Mouse (Mus musculus): ENCODE measurements around the gene Fcgr4. TPM values are rescaled to one million over a fixed set of nuclear protein-coding genes. Genes with fewer than 3 reads are reported as not detected.
"Not testable (repeated sequence)": the region's sequence is repeated elsewhere in the genome, so short reads cannot be mapped to it uniquely, and the experiment has no call there.

Fcgr4 gene
- polyA plus RNA-seq (2015; fragmentation: Nextera tagmentation; extraction: Ambion mirVana), result 1.1 and 1.3 TPM in 2 replicates

DNA sequence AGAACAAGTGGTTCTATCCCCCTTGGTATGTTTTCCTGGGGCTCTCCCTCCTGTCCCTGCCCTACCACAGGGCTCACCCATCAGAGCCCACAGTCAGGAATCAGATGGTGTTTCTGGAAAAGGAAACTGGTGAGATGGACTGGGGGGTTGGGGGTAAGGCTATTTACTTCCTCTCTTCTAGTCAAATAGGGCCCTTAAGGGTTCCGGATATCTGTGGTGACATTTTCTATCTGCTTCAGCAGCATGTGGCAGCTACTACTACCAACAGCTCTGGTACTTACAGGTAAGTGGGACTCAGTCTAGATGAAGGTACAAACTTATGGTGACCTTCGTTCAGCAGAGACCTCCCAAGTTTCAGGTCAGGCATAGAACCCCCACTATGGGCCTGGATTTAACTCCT is at the start of gene Fcgr4:
Gene Fcgr4 (plus strand): TSS at position 184 of the 400 bp plus-strand sequence.
- H3K27me3 ChIP-seq (ENCODE audit: control insufficient read depth, insufficient read depth, low read length), result no peaks in the 10 kb centered on the region
- no peak for ATAC-seq (replicated peaks; ENCODE audit: extremely low read depth, insufficient read depth, low FRiP score)

DNA sequence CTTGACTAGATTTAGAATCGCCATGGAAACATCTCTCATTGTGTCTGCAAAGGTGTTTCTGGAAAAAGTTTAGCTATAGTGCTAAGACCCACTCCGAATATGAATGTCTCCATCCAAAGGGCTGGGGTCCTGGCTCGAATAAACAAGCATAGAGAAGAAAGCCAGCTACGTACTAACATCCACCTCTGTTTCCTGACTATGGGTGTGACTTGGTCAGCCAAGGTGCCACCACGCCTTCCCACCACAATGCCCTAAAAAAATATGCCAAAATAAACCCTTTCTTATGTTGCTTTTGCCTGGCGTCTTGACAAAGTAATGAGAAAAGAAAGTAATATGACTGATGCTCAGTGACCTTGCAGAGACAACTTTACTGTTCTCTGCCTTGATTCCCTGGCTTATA is 46.2 kb upstream of the Fcgr4 start:
- H3K27me3 ChIP-seq (ENCODE audit: control insufficient read depth, insufficient read depth, low read length), result no peaks in the 10 kb centered on the region
- no peak overlapping the region for H3K4me2 ChIP-seq (ENCODE audit: low read depth, low read length)
- 76% methylated on average over 6 of the region's 6 CpGs for WGBS
- no peaks in the 10 kb centered on the region for H3K4me1 ChIP-seq (ENCODE audit: control insufficient read depth, insufficient read depth, low read length)
- no peaks in the 10 kb centered on the region for H3K36me3 ChIP-seq (ENCODE audit: control insufficient read depth, insufficient read depth)
- H3K27ac ChIP-seq (ENCODE audit: low read length), result no peak overlapping the region
- no peak overlapping the region for H3K9ac ChIP-seq (ENCODE audit: low read length)
- no peak overlapping the region for H3K4me3 ChIP-seq (ENCODE audit: low read length)
- no peak for ATAC-seq (replicated peaks; ENCODE audit: extremely low read depth, insufficient read depth, low FRiP score)
- H3K9me3 ChIP-seq (replicated peaks; ENCODE audit: control insufficient read depth, low read length), result no peaks in the 10 kb centered on the region

More for the DNA sequence above, at the start of gene Fcgr4:
- WGBS, result 73% methylated on average over 2 of the region's 2 CpGs
- Histone ChIP-seq H3K9me3 (replicated peaks; ENCODE audit: control insufficient read depth, low read length) (no peaks in the 10 kb centered on the region), H3K36me3 (ENCODE audit: control insufficient read depth, insufficient read depth) (no peaks in the 10 kb centered on the region), H3K4me1 (ENCODE audit: control insufficient read depth, insufficient read depth, low read length) (no peaks in the 10 kb centered on the region), H3K4me2 (ENCODE audit: low read depth, low read length) (no peak within 1 kb of the TSS), H3K27ac (ENCODE audit: low read length) (no peak within 1 kb of the TSS), H3K9ac (ENCODE audit: low read length) (no peak within 1 kb of the TSS), H3K4me3 (ENCODE audit: low read length) (no peak within 1 kb of the TSS)

DNA sequence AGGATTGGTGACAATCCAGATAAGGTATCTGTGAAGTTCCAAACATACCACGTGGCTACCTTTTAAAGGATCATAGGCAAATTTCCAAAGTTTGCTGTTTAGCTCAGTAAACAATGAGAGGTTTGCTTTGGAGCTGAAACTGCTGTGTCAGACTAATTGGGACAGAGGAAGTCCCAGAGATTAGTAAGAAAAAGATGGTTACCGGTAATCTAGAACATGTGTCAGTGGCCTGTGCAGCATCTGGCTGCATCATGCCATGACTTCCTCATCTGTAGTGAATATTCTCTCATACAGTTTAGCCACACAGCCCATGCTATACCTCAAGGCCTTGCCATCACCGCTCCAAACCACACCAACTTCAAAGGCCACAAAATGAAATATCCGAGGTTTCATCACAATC is 45.8 kb upstream of the Fcgr4 start:
- no peak for ATAC-seq (replicated peaks; ENCODE audit: extremely low read depth, insufficient read depth, low FRiP score)
- H3K27ac ChIP-seq (ENCODE audit: low read length), result no peak overlapping the region

DNA sequence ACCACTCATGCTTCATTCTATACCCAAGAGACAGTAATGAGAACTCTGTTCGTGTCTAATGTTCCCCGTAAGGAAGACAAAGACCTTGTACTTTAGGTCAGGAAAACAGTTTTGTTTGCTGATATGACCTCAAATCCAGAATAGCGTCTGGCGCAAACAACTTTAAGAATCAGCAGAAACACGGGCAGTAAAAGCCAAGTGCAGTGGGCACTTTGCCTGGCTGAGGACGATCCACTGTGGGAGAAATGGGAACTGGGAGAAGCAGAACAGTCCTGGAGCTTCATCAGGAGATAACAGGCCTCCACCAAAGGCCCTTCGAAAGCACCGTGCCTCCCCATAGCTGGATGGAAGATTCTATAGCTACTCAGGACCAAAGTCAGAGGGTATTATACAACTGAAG is 44.5 kb upstream of the Fcgr4 start:
- H3K9ac ChIP-seq (ENCODE audit: low read length), result no peak overlapping the region
- ATAC-seq (replicated peaks; ENCODE audit: extremely low read depth, insufficient read depth, low FRiP score), result no peak
- WGBS, result 73% methylated on average over 8 of the region's 8 CpGs

More for the DNA sequence above, 45.8 kb upstream of the Fcgr4 start:
- Histone ChIP-seq H3K9ac (ENCODE audit: low read length) (no peak overlapping the region), H3K9me3 (replicated peaks; ENCODE audit: control insufficient read depth, low read length) (no peaks in the 10 kb centered on the region), H3K4me2 (ENCODE audit: low read depth, low read length) (no peak overlapping the region), H3K4me3 (ENCODE audit: low read length) (no peak overlapping the region), H3K4me1 (ENCODE audit: control insufficient read depth, insufficient read depth, low read length) (no peaks in the 10 kb centered on the region), H3K36me3 (ENCODE audit: control insufficient read depth, insufficient read depth) (no peaks in the 10 kb centered on the region), H3K27me3 (ENCODE audit: control insufficient read depth, insufficient read depth, low read length) (no peaks in the 10 kb centered on the region)
- WGBS, result 58% methylated on average over 4 of the region's 4 CpGs

DNA sequence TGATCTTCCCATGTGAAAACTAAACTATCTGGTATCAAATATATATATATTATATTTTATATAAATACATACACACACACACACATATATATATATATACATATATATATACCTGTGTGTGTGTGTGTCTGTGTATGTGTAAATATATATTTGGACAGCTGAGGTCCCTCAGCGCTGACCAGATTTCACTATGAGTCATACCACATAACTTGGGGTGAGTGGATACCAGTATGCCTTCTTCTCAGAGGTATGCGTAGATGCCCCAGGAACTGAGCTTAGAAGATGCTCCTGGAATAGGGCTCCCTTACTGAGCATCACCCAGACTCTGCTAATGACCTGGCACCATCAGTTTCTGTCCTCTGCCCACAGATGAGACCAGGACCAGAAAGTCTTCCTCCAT is 44.0 kb upstream of the Fcgr4 start:
- H3K36me3 ChIP-seq (ENCODE audit: control insufficient read depth, insufficient read depth), result no peaks in the 10 kb centered on the region
- 90% methylated on average over 2 of the region's 2 CpGs for WGBS
- no peak for ATAC-seq (replicated peaks; ENCODE audit: extremely low read depth, insufficient read depth, low FRiP score)
- H3K9me3 ChIP-seq (replicated peaks; ENCODE audit: control insufficient read depth, low read length), result no peaks in the 10 kb centered on the region
- H3K4me2 ChIP-seq (ENCODE audit: low read depth, low read length), result no peak overlapping the region
- no peaks in the 10 kb centered on the region for H3K4me1 ChIP-seq (ENCODE audit: control insufficient read depth, insufficient read depth, low read length)
- H3K9ac ChIP-seq (ENCODE audit: low read length), result no peak overlapping the region
- no peaks in the 10 kb centered on the region for H3K27me3 ChIP-seq (ENCODE audit: control insufficient read depth, insufficient read depth, low read length)
- no peak overlapping the region for H3K27ac ChIP-seq (ENCODE audit: low read length)
- no peak overlapping the region for H3K4me3 ChIP-seq (ENCODE audit: low read length)

More for the DNA sequence above, 44.5 kb upstream of the Fcgr4 start:
- Histone ChIP-seq H3K4me3 (ENCODE audit: low read length) (no peak overlapping the region), H3K4me1 (ENCODE audit: control insufficient read depth, insufficient read depth, low read length) (no peaks in the 10 kb centered on the region), H3K9me3 (replicated peaks; ENCODE audit: control insufficient read depth, low read length) (no peaks in the 10 kb centered on the region), H3K27ac (ENCODE audit: low read length) (no peak overlapping the region), H3K27me3 (ENCODE audit: control insufficient read depth, insufficient read depth, low read length) (no peaks in the 10 kb centered on the region), H3K36me3 (ENCODE audit: control insufficient read depth, insufficient read depth) (no peaks in the 10 kb centered on the region), H3K4me2 (ENCODE audit: low read depth, low read length) (no peak overlapping the region)

DNA sequence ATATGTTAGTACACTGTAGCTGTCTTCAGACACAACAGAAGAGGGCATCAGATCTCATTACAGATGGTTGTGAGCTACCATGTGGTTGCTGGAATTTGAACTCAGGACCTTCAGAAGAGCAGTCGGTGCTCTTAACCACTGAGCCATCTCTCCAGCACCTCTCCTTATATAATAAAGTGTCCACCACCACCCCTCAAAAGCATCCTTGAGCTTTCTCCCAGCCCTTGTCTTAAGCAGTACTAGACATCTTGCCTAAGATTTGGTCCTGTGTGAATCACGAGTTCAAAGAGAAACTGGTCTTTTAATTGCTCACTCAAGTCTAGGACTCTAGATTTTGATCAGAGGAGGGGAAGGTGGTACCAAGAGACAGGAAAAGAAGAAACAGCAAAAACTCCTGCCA is 43.4 kb upstream of the Fcgr4 start:
- ATAC-seq (replicated peaks; ENCODE audit: extremely low read depth, insufficient read depth, low FRiP score); H3K4me1 ChIP-seq (ENCODE audit: control insufficient read depth, insufficient read depth, low read length); H3K9me3 ChIP-seq (replicated peaks; ENCODE audit: control insufficient read depth, low read length); H3K4me3 ChIP-seq (ENCODE audit: low read length); H3K27me3 ChIP-seq (ENCODE audit: control insufficient read depth, insufficient read depth, low read length); H3K36me3 ChIP-seq (ENCODE audit: control insufficient read depth, insufficient read depth); H3K27ac ChIP-seq (ENCODE audit: low read length); H3K9ac ChIP-seq (ENCODE audit: low read length); H3K4me2 ChIP-seq (ENCODE audit: low read depth, low read length): not testable (repeated sequence)
- 71% methylated on average over 2 of the region's 2 CpGs for WGBS

DNA sequence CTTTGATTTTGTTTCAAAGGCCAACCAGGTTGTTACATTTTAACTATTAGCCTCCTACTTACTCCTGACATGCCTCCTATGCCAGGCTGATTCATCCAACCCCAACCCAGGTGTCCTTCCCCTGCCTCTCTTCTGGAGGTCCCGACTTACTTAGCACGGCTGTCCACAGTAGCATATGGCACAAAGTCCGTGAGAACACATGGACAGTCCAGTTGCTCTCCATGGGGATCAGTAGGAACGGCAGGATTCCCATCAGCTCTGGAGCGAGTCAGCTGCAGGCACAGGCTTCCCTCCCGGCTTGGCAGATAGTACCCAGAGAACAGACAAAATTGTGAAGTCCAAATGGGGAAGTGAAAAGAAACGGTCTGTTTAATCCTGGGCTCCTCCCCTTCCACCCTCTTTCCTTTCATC is 43.0 kb upstream of the Fcgr4 start:
- no peaks in the 10 kb centered on the region for H3K4me1 ChIP-seq (ENCODE audit: control insufficient read depth, insufficient read depth, low read length)
- WGBS, result 57% methylated on average over 7 of the region's 7 CpGs
- no peaks in the 10 kb centered on the region for H3K27me3 ChIP-seq (ENCODE audit: control insufficient read depth, insufficient read depth, low read length)
- no peaks in the 10 kb centered on the region for H3K36me3 ChIP-seq (ENCODE audit: control insufficient read depth, insufficient read depth)
- H3K4me2 ChIP-seq (ENCODE audit: low read depth, low read length), result no peak overlapping the region
- no peak overlapping the region for H3K9ac ChIP-seq (ENCODE audit: low read length)
- no peak overlapping the region for H3K4me3 ChIP-seq (ENCODE audit: low read length)
- ATAC-seq (replicated peaks; ENCODE audit: extremely low read depth, insufficient read depth, low FRiP score), result no peak
- H3K27ac ChIP-seq (ENCODE audit: low read length), result no peak overlapping the region
- H3K9me3 ChIP-seq (replicated peaks; ENCODE audit: control insufficient read depth, low read length), result no peaks in the 10 kb centered on the region

DNA sequence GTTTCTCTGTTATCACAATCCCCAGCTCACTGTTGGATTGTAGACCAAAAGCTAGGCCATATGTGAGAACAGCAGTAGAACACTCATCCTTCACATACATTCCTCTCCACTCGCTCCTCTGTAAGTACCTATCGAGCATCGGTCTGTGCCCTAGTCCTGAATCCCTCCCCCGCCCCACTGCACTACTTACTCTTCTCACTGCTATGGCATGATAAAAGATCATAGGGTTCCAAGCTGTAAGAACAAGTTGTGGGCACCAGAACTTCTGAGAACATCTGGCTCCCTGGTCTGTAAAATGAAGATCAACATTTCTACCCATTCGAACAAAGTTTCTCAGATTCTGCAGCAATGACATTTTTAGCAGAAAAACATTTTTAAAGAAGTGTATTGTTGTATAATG is 42.3 kb upstream of the Fcgr4 start, which contains the start of gene Fcgr2b:
Gene Fcgr2b (minus strand): TSS at position 101 of the 400 bp plus-strand sequence.
- no peaks in the 10 kb centered on the region for H3K9me3 ChIP-seq (replicated peaks; ENCODE audit: control insufficient read depth, low read length)
- no peaks in the 10 kb centered on the region for H3K36me3 ChIP-seq (ENCODE audit: control insufficient read depth, insufficient read depth)
- no peak within 1 kb of the TSS for H3K27ac ChIP-seq (ENCODE audit: low read length)
- H3K9ac ChIP-seq (ENCODE audit: low read length), result no peak within 1 kb of the TSS
- H3K4me2 ChIP-seq (ENCODE audit: low read depth, low read length), result no peak within 1 kb of the TSS
- no peak for ATAC-seq (replicated peaks; ENCODE audit: extremely low read depth, insufficient read depth, low FRiP score)
- no peak within 1 kb of the TSS for H3K4me3 ChIP-seq (ENCODE audit: low read length)
- no peaks in the 10 kb centered on the region for H3K4me1 ChIP-seq (ENCODE audit: control insufficient read depth, insufficient read depth, low read length)
- no peaks in the 10 kb centered on the region for H3K27me3 ChIP-seq (ENCODE audit: control insufficient read depth, insufficient read depth, low read length)
- WGBS, result 81% methylated on average over 5 of the region's 5 CpGs

DNA sequence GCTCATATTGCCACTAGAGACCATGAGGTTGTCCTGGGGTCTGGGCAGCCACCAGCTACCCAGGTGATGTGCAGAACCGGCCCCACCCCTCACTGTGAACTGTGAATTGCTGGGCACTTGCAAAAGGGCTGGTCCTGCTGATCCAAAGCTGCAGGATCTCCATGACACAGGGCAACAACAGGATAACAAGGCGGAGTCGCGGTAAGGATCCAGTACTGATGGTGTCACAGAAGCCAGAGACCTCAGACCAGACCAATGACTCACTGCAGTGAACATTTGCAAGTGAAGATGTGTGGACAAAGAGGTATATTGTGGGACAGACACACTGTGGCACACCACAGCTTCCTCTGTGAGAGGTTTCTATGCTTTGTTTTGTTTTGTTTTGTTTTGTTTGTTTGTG is 40.1 kb upstream of the Fcgr4 start:
- 67% methylated on average over 4 of the region's 4 CpGs for WGBS
- Histone ChIP-seq H3K9ac (ENCODE audit: low read length) (no peak overlapping the region), H3K36me3 (ENCODE audit: control insufficient read depth, insufficient read depth) (no peaks in the 10 kb centered on the region), H3K4me1 (ENCODE audit: control insufficient read depth, insufficient read depth, low read length) (no peaks in the 10 kb centered on the region), H3K9me3 (replicated peaks; ENCODE audit: control insufficient read depth, low read length) (no peaks in the 10 kb centered on the region), H3K27me3 (ENCODE audit: control insufficient read depth, insufficient read depth, low read length) (no peaks in the 10 kb centered on the region), H3K27ac (ENCODE audit: low read length) (no peak overlapping the region), H3K4me2 (ENCODE audit: low read depth, low read length) (no peak overlapping the region), H3K4me3 (ENCODE audit: low read length) (no peak overlapping the region)
- ATAC-seq (replicated peaks; ENCODE audit: extremely low read depth, insufficient read depth, low FRiP score), result no peak

DNA sequence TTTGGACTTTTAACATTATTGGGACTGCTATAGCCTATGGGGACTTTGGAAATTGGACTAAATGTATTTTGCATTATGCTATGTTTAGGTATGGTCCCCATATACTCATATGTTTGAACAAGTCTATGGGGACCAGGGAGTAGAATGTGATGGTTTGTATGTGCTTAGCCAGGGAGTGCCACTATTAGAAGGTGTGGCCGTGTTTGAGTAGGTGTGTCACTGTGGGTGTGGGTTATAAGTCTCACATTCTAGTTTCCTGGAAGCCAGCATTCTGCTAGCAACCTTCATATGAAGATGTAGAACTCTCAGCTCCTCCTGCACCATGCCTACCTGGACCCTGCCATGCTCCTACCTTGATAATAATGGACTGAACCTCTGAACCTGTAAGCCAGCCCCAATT is 37.0 kb upstream of the Fcgr4 start:
- H3K36me3 ChIP-seq (ENCODE audit: control insufficient read depth, insufficient read depth); H3K27ac ChIP-seq (ENCODE audit: low read length); H3K4me2 ChIP-seq (ENCODE audit: low read depth, low read length); H3K4me1 ChIP-seq (ENCODE audit: control insufficient read depth, insufficient read depth, low read length); H3K27me3 ChIP-seq (ENCODE audit: control insufficient read depth, insufficient read depth, low read length); ATAC-seq (replicated peaks; ENCODE audit: extremely low read depth, insufficient read depth, low FRiP score); H3K4me3 ChIP-seq (ENCODE audit: low read length); H3K9ac ChIP-seq (ENCODE audit: low read length); H3K9me3 ChIP-seq (replicated peaks; ENCODE audit: control insufficient read depth, low read length): not testable (repeated sequence)
- 72% methylated on average over 1 of the region's 1 CpGs for WGBS
